Mouse (Mus musculus) cerebellum, adult 2 months (tissue): ENCODE results near the gene Igsf8.
A peak's percentile ranks its signal among the peaks of the same experiment; 100 is the strongest.

ENCODE experiments used
- CTCF ChIP-seq: fragments of 200-500 bp; IDR thresholded peaks from 2 replicates; pipeline ENCODE4 v1.5.1; 2011; ENCODE audit warnings: low read depth, mild to moderate bottlenecking, control low read depth, low read length, moderate library complexity, borderline replicate concordance; ENCODE audit not compliant: insufficient read depth
- POLR2A ChIP-seq: fragments of 200-500 bp; IDR thresholded peaks from 2 replicates; pipeline ENCODE4 v1.6.1; 2011; ENCODE audit warnings: low read length, control low read depth, borderline replicate concordance; ENCODE audit not compliant: insufficient read depth

- 0 out of 2 replicates have a peak, but pooled peaks have one; percentile 14 for TF ChIP-seq POLR2A
- no peak for TF ChIP-seq CTCF
These were observed 66.6 kb downstream of the Igsf8 start for GRCm38 (mm10) chr1:172328041-172328440.
